Mouse (Mus musculus) forebrain, embryonic 10.5 days (tissue): ENCODE results near the gene 6820408C15Rik. TPM values are rescaled to one million over a fixed set of nuclear protein-coding genes. Genes with fewer than 3 reads are reported as not detected.
A peak's percentile ranks its signal among the peaks of the same experiment; 100 is the strongest.

ENCODE experiments used
- DNase-seq: peaks from one replicate; pipeline ENCODE4 v3.0.0-alpha.2; 2017; ENCODE audit warnings: low spot score; ENCODE audit errors: extremely low spot score
- H3K27ac ChIP-seq: fragments of 300-500 bp; sonication (generic); 2 replicates; pipeline ENCODE4 v1.5.1; 2016; ENCODE audit warnings: mild to moderate bottlenecking
- H3K27me3 ChIP-seq: fragments of 300-500 bp; sonication (generic); 2 replicates; pipeline ENCODE4 v1.6.1; 2016; ENCODE audit warnings: mild to moderate bottlenecking; ENCODE audit not compliant: poor library complexity, severe bottlenecking
- H3K36me3 ChIP-seq: fragments of 300-500 bp; sonication (generic); replicated peaks from 2 replicates; pipeline ENCODE4 v1.6.1; 2016; ENCODE audit warnings: mild to moderate bottlenecking, moderate library complexity
- H3K4me1 ChIP-seq: fragments of 300-500 bp; sonication (generic); 2 replicates; pipeline ENCODE4 v1.6.1; 2016
- H3K4me3 ChIP-seq: fragments of 300-500 bp; sonication (generic); 2 replicates; pipeline ENCODE4 v1.5.1; 2016; ENCODE audit warnings: mild to moderate bottlenecking, moderate library complexity
- H3K9me3 ChIP-seq: fragments of 300-500 bp; sonication (generic); 2 replicates; pipeline ENCODE4 v1.6.1; 2016; ENCODE audit warnings: mild to moderate bottlenecking, moderate library complexity
- WGBS: fragments of 180-500 bp; shearing (Covaris S2); methylation state at CpG from one replicate; pipeline ENCODE4 v1.1.7; 2016; 5-methylcytosine and 5-hydroxymethylcytosine counted together
- polyA plus RNA-seq: library from polyadenylated mRNA; unstranded; fragments of >200 nt; fragmentation: Nextera tagmentation; extraction: Ambion mirVana; gene quantifications from 2 replicates; pipeline ENCODE4 v1.2.1, GENCODE M21; 2016

The 6820408C15Rik gene
- 0.76 and 1.0 TPM in 2 replicates for polyA plus RNA-seq

GRCm38 (mm10) chr2:152415287-152415686 lies at the start of gene 6820408C15Rik:
6820408C15Rik (plus strand) TSS chr2:152415587.
- DNase-seq: no peak
- H3K4me1 ChIP-seq: peaks cover 42% of the 10 kb centered on the region
- 31% methylated on average over 4 of the region's 4 CpGs for WGBS
- peak within 1 kb of the TSS; percentile 100 for H3K27ac ChIP-seq
- H3K36me3 ChIP-seq: peaks cover 5% of the 10 kb centered on the region; the same call in 1 of the 2 replicates
- H3K27me3 ChIP-seq: no peaks in the 10 kb centered on the region
- H3K4me3 ChIP-seq: peak within 1 kb of the TSS; percentile 96
- peaks cover 14% of the 10 kb centered on the region for H3K9me3 ChIP-seq

DNA sequence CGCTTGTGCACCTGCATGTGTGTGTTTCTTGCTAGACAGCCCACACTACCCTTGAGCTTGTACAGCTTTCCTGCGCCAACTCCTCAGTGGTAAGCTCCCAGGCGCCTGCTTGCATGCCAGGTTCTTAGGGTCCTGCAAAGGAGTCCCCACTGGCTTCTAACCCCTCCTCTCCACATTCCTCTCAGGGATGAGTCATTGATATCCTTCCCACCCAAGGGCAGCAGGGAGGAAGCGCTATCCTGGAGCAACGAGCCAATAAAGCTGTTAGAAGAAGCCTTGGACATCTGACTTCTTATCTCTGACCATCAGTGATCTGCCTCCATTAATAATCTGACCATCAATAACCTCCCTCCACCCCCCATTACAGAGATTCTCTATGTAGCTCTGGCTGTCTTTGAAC lies 47.5 kb upstream of the 6820408C15Rik start:
- no peak for DNase-seq
- peaks cover 11% of the 10 kb centered on the region for H3K27me3 ChIP-seq
- no peak overlapping the region for H3K27ac ChIP-seq
- no peaks in the 10 kb centered on the region for H3K36me3 ChIP-seq
- peaks cover 17% of the 10 kb centered on the region for H3K4me1 ChIP-seq
- H3K9me3 ChIP-seq: no peaks in the 10 kb centered on the region
- no peak overlapping the region for H3K4me3 ChIP-seq
- 90% methylated on average over 5 of the region's 5 CpGs for WGBS

DNA sequence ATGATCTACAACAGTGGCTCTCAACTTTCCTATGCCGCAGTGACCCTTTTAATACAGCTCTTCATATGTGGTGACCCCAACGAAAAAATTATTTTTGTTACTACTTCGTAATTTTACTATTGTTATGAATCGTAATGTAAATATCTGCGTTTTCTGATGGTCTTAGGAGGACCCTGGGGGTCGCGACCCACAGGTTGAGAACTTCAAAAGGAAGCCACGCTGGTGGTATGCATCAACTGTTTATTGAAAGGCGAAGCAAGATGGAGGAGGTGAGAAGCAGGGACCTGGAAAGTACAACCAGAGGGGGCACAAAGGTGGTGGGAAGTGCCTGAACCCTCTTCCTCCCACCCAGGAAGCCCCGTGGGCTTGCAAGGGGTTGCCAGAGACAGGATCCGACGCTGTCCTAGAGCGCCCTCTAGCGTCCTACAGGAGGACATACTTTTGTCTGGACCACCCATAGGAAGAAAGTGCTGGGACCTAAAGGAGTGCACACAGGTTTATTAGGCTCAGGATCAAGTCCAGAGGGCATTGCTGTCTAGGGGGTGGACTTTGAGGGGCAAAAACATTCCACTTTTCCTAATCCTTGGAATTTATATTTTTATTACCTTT lies 46.8 kb upstream of the 6820408C15Rik start:
- Histone ChIP-seq H3K27me3 (peaks cover 14% of the 10 kb centered on the region), H3K4me1 (peaks cover 14% of the 10 kb centered on the region), H3K27ac (no peak overlapping the region), H3K4me3 (no peak overlapping the region; the same call in 1 of the 2 replicates), H3K36me3 (no peaks in the 10 kb centered on the region), H3K9me3 (no peaks in the 10 kb centered on the region)
- 30% methylated on average over 14 of the region's 14 CpGs for WGBS
- peak; percentile 73 for DNase-seq

- no peak overlapping the region for H3K27ac ChIP-seq
- H3K27me3 ChIP-seq: peaks cover 48% of the 10 kb centered on the region
- H3K9me3 ChIP-seq: no peaks in the 10 kb centered on the region
- no peak overlapping the region for H3K4me3 ChIP-seq
- DNase-seq: no peak
- peaks cover 39% of the 10 kb centered on the region for H3K4me1 ChIP-seq
- H3K36me3 ChIP-seq: no peaks in the 10 kb centered on the region
- 90% methylated on average over 7 of the region's 7 CpGs for WGBS
These were observed 43.3 kb upstream of the 6820408C15Rik start for GRCm38 (mm10) chr2:152372104-152372503.

DNA sequence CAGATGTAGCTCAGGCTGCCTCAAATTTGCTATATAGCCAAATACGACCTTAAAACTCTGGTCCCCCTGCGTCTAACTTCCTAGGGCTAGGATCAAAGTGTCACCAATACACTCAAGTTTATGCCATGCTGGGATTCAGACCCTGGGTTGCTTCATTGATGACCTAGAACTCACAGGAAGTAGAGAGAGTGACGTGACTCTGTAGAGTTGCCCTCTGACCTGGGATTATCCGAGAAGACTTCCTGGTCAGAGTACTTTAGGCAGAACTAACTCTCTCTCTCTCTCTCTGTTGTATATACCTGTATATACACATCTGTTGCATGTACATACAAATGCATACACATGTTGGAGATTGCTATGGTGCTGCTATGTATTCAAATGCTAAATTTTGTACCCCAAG lies 42.7 kb upstream of the 6820408C15Rik start:
- peaks cover 54% of the 10 kb centered on the region for H3K27me3 ChIP-seq
- no peak overlapping the region for H3K27ac ChIP-seq
- no peaks in the 10 kb centered on the region for H3K36me3 ChIP-seq
- H3K9me3 ChIP-seq: no peaks in the 10 kb centered on the region
- DNase-seq: no peak
- 72% methylated on average over 4 of the region's 4 CpGs for WGBS
- no peak overlapping the region for H3K4me3 ChIP-seq
- H3K4me1 ChIP-seq: peaks cover 39% of the 10 kb centered on the region

- peaks cover 39% of the 10 kb centered on the region for H3K4me1 ChIP-seq
- no peak overlapping the region for H3K27ac ChIP-seq
- no peak for DNase-seq
- WGBS: 89% methylated on average over 9 of the region's 9 CpGs
- H3K36me3 ChIP-seq: no peaks in the 10 kb centered on the region
- peaks cover 63% of the 10 kb centered on the region for H3K27me3 ChIP-seq
- no peaks in the 10 kb centered on the region for H3K9me3 ChIP-seq
- no peak overlapping the region for H3K4me3 ChIP-seq
These were observed 41.8 kb upstream of the 6820408C15Rik start for GRCm38 (mm10) chr2:152373547-152373946.

DNA sequence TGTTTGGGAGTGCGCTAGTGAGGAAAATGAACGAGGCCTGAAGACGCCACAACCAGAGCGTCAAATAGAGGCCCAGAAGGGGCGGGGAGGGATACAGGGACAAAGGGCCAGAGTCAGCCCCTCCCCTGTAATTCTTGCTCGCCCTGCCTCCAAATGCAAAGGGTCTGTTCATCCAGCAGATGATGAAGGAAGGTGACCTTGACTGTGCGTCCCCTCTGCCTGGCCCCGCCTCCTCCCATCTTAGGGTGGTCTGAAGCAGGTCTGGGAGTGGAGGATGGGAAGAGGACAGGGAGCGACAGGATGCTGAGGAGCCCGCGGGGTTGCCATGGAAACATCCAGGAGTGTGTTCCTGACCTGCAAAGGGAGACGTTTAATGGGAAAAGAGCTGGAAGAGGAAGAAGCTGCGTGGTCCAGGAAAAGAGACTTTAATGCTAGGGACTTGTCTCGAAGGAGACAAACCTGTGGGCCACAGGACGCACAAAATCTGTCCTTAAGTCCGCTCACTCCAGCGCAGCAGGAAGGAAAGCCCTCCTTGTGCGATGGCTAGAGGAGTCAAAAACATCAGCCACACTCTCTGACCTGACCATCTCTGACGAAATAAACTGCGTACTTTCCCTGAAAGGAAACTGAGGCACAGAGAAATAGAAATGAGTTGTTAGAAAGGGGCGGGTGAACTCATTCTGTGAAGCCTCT lies 39.6 kb upstream of the 6820408C15Rik start:
- WGBS: 2% methylated on average over 21 of the region's 21 CpGs
- H3K27ac ChIP-seq: peak overlapping the region; percentile 76

GRCm38 (mm10) chr2:152376345-152376741 lies 39.0 kb upstream of the 6820408C15Rik start, which contains the start of gene Nrsn2:
Nrsn2 (minus strand) TSS chr2:152376638.
- peaks cover 56% of the 10 kb centered on the region for H3K27me3 ChIP-seq

More for the DNA sequence above, 39.6 kb upstream of the 6820408C15Rik start:
- H3K4me3 ChIP-seq: peak overlapping the region; percentile 44
- H3K9me3 ChIP-seq: no peaks in the 10 kb centered on the region
- H3K4me1 ChIP-seq: peaks cover 29% of the 10 kb centered on the region
- H3K36me3 ChIP-seq: no peaks in the 10 kb centered on the region
- H3K27me3 ChIP-seq: peaks cover 56% of the 10 kb centered on the region
- peak; percentile 64 for DNase-seq

DNA sequence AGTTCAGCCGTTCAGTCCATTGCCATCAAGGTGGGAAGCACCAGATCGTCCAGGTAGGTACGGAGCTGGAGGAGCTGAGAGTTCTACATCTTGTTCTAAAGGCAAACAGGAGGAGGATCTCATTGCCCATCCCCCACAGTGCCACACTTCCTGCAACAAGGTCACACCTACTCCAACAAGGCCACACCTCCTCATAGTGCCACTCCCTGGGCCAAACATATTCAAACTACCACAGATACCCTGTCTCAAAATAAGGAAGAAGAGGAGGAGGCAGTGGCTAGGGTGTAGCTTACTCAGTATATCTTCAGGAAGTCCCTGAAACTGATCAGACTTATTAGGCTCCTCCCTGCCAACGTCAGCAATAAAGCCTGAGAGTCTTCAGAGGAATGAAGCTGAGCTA lies 31.2 kb upstream of the 6820408C15Rik start:
- 89% methylated on average over 4 of the region's 4 CpGs for WGBS
- no peaks in the 10 kb centered on the region for H3K27me3 ChIP-seq
- no peaks in the 10 kb centered on the region for H3K9me3 ChIP-seq
- no peaks in the 10 kb centered on the region for H3K4me1 ChIP-seq
- DNase-seq: no peak
- no peaks in the 10 kb centered on the region for H3K36me3 ChIP-seq
- H3K4me3 ChIP-seq: no peak overlapping the region
- no peak overlapping the region for H3K27ac ChIP-seq

More at GRCm38 (mm10) chr2:152376345-152376741, 39.0 kb upstream of the 6820408C15Rik start, which contains the start of gene Nrsn2:
- peak within 1 kb of the TSS; percentile 44 for H3K4me3 ChIP-seq
- no peaks in the 10 kb centered on the region for H3K9me3 ChIP-seq
- peak; percentile 26 for DNase-seq
- H3K4me1 ChIP-seq: peaks cover 29% of the 10 kb centered on the region
- 3% methylated on average over 16 of the region's 16 CpGs for WGBS
- no peaks in the 10 kb centered on the region for H3K36me3 ChIP-seq
- peak within 1 kb of the TSS; percentile 76 for H3K27ac ChIP-seq

- H3K27ac ChIP-seq: no peak overlapping the region
- peaks cover 37% of the 10 kb centered on the region for H3K4me1 ChIP-seq
- H3K4me3 ChIP-seq: no peak overlapping the region
- no peaks in the 10 kb centered on the region for H3K27me3 ChIP-seq
- DNase-seq: no peak
- WGBS: 17% methylated on average over 3 of the region's 3 CpGs
- peaks cover 16% of the 10 kb centered on the region for H3K36me3 ChIP-seq
- H3K9me3 ChIP-seq: no peaks in the 10 kb centered on the region
These were observed 22.6 kb upstream of the 6820408C15Rik start for GRCm38 (mm10) chr2:152392786-152393185.

DNA sequence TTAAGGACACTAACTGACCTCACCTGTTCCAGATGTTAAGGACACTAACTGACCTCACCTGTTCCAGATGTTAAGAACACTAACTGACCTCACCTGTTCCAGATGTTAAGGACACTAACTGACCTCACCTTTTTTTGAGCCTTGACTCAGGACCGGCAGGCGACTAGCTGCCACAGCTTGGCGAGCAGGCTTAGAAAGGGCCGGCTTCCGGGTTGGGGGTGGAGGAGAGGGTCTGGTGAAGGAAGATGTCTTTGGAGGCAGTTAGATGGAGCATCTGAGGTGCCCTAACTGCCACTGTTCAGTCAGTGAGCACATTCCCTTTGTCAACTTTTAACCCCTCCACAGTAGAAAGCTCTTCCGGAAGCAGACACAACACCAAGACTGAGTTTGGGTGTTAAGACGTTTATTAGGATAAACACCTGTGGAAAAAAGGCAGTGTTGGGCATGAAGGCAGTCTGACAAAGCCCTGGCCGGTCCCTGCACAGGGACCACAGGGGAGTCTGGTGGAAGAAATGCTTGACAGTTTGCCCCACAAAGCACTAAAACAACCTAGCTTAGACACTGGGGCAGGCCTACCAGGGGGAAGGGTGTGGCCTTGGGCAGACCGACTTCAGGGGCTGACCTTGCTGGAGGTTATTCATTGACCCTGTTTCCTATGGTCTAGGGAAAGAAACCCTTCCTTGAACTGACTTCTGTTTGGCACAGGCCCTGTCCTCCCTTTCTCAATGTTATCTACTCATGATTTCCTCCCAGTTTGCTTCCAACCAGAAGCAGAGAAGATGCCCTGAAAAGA lies 22.0 kb upstream of the 6820408C15Rik start:
- Histone ChIP-seq H3K4me1 (peaks cover 40% of the 10 kb centered on the region), H3K4me3 (peak overlapping the region; percentile 94; the same call in 1 of the 2 replicates), H3K36me3 (peaks cover 16% of the 10 kb centered on the region), H3K27me3 (no peaks in the 10 kb centered on the region), H3K9me3 (no peaks in the 10 kb centered on the region), H3K27ac (no peak overlapping the region)
- 53% methylated on average over 9 of the region's 9 CpGs for WGBS
- peak; percentile 21 for DNase-seq

DNA sequence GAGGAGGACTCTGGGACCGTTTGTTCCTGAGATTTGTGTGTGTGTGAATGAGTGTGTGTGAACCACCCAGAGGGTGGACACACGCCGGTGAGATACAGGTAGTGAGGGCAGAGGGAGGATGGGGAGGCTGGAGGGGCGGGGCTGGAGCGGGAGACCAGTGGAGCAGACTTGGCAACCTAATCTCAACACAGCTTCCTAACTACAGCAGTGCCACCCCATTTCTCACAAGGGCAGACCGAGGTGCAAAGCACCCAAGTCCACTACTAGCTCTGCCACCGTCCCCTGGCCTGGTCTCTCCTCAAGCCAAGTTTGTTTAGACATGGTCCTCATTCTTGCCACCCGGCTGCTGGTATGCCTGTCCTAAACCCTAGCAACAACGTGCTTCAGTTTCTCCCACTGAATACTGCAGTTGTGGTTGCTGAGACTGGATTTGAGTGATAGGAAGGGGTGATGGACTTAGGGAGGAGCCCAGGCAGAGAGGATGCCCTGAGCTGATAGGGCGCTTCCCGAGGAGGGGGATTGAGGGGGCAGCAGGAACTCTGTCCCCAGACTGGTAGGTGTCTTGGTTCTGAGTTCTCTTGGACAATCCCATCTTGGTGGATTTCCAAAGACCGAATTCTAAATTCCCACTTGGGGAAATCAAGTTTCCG lies 20.0 kb upstream of the 6820408C15Rik start:
- Histone ChIP-seq H3K36me3 (peaks cover 16% of the 10 kb centered on the region), H3K4me1 (peaks cover 60% of the 10 kb centered on the region), H3K27ac (peak overlapping the region; percentile 99), H3K4me3 (peak overlapping the region; percentile 94), H3K27me3 (no peaks in the 10 kb centered on the region), H3K9me3 (no peaks in the 10 kb centered on the region)
- DNase-seq: no peak
- 31% methylated on average over 13 of the region's 13 CpGs for WGBS
